Mouse (Mus musculus) testis, postnatal 14 days (tissue): ENCODE measurements around the gene Ncor2.

Experiments used
- DNase-seq: peaks from one replicate; pipeline ENCODE4 v3.0.0; 2021; ENCODE audit warnings: low spot score

Ncor2 gene

GRCm38 (mm10) chr5:125057555-125058266 lies 121.3 kb downstream of the Ncor2 start:
- DNase-seq: no peak

- DNase-seq: peak; percentile 51
Measured at GRCm38 (mm10) chr5:125056696-125057554, 122.1 kb downstream of the Ncor2 start.

GRCm38 (mm10) chr5:125056331-125056695 lies 122.7 kb downstream of the Ncor2 start:
- no peak for DNase-seq

DNA sequence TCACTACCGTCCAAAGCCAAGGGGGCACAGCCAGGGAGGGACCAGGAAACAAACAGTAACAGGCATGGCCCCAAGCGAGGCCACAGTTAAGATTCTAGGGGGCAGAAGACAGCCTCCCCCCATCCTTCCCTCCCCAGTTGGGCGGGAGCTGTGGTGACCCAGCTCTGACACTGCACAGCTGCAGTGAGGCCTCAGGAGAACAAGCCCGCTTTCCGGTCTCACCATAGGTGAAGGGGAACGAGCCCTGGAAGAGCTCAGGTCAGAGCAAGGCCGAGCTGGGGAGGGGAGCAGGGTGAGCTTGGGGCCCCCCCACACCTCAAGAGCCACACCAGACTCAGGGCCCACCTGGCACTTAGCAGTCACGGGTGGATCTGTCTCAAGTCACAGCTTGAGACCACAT lies 123.1 kb downstream of the Ncor2 start:
- DNase-seq: no peak

DNA sequence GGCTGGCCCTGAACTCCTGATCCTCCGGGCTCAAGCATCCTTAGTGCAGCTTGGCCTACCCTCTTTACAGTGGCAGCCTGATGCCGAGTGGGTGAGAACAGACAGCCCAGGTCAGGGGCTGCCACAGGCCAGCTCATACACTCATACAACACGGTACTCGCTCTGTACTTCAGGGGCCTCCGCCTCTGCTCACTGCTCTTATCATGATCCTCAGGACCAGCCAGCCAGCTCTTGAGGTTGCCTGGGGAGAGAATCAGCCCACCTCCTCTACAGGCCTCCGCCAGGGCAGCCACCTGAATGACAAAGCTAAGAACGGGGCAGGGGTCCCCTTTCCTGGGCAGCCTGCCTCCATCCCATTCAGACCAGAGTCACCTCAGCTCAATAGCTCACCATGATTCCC lies 125.4 kb downstream of the Ncor2 start:
- no peak for DNase-seq

- DNase-seq: no peak
Measured at GRCm38 (mm10) chr5:125052603-125053488, 126.2 kb downstream of the Ncor2 start.

- DNase-seq: no peak
Measured at GRCm38 (mm10) chr5:125052237-125052602, 126.8 kb downstream of the Ncor2 start.

DNA sequence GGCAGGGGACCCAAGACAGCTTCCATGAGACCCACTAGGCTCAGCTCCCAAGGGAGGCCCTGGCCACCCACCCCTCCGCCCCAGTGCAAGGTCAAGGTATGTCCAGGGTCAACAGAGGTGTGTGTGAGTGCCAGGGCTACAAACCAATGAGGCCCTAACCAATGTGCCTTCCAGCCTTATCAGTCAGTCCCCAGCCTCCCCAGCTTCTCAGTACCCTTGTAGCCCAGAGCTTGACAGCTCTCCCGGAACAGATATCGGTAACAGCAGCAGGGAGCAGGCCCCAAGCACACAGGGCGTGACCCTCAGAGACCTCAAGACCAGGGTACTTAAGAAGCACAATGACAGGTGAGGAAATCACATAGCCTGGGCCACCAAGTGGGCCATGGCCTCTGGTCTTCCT lies 129.5 kb downstream of the Ncor2 start:
- no peak for DNase-seq

DNA sequence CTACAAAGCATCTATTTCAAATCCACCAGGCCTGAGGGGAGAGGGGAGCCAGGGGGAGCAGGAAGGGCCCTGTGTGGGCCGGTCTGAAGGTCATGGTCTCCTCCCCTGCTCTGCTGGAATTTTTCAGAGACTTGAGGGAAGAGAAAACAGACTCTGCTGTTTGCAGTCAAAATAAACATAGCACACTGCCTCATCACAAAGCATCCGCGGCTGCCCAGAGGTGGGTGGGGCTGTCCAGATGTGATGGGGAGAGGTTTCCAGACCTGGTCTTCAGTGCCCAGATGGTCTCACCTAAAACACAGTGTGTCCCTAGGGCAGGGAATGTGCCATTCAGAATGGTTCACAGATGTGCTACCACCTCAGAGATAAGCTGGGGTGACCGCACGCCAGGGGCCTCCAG lies 132.6 kb downstream of the Ncor2 start:
- DNase-seq: no peak

GRCm38 (mm10) chr5:125045202-125045601 lies 133.8 kb downstream of the Ncor2 start:
- DNase-seq: no peak

DNA sequence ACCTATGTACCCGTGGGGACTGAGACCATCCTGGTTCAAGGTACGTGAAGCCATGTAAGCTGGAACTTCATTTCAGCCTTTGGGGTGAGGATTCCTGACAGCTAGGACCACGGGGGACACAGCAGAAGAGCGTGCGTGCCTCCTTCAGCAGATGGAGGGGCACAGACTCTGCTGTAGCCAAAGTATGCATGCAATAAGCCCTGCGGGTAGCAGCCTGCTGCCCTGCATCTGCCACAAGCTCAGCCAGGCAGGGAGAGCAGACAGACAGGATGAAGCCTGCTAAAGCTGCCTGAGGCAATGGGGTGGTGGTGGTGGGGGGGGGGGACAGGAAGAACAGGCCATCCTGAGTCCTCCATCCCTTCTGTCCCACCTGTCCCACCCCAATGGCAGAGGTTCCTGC lies 135.6 kb downstream of the Ncor2 start:
- DNase-seq: no peak

GRCm38 (mm10) chr5:125041578-125041977 lies 137.4 kb downstream of the Ncor2 start:
- DNase-seq: peak; percentile 81

DNA sequence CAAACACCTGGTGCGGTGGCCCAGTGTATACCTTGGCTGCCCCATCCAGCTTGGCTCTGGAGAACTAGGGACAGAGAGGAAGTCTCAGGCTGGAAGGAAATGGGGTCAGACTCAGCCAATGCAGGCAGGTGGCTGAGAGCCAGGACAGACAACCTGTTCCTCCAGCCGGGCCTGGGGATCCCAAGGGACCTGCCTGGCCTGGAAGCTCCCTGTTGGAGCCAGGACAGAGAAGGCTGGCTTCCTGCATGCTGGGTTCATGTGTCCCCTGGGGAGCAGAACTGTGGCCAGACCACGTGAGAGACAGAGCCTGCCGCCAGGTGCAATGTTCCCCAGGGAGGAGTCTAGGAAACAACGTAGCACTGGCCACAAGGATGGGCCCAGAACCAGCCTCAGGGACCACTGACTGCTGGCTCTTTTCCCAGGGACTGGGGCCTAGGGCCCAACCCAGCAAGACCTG lies 138.9 kb downstream of the Ncor2 start:
- peak; percentile 92 for DNase-seq

DNA sequence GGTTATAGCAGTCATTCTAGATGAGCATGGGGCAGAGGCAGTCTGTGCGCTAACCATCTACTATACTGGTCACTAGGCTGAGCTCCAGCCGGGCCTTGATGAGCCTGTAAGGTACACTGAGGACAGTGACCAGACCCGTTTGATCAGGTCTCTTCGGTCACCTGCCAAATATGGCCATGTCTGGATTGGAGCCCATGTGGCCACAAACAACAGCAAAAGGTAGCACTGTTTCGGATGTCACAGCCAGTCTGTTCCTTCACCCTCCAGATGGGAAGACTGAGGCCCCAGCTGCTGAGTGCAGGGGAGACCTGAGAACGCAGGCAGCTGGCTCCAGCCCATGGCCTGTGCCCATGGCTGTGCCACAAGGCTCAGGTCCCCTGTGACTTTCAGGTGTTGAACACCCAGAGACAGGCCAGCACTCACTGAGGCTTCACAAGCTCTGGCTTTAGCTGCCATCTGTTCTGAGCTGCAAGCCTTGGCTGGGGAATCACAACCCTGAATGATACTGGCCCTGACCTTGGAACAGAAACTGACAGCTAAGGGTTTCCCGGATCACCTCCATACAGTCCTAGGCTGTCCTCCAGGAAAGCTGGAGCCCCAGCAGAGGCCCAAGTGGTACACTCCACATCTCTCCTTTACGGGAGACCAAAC lies 139.5 kb downstream of the Ncor2 start:
- no peak for DNase-seq

DNA sequence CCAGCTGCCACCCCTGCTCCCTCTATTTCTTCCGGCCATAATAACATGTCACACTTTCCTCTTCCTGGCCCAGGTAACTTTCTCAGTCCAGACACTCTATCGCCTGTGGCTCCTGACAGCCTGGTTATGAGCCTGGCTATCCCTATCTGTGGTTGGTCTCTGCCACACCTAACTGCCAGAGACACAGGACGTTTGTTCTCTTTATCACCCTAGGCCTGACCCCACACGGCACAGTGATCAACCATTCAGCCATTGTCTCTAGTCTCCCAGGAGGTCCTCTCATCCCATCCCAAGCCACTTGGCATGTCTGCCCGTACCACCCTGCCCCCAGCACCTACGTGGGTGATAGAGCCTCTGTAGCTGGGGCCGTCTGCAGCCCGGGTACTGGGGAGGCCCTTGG lies 142.5 kb downstream of the Ncor2 start:
- DNase-seq: no peak

DNA sequence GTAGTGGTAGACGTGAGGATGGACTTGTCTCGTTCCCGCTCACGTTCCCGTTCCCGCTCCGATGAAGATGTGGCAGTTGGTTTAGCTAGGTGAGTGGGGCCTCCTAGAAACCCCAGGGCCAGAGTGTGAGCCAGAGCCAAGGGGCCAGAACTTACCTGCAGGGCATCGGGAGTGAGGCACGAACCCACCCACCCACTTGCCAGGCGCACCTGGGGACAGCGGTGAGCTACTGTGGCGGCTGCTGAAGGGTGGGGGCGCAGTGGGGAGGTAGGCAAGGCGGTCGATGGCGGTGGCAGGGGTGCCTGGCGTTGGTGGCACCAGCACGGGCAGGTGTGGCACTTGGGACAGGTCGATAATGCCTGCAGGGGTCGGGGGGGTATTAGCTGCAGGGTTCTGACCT lies 150.1 kb downstream of the Ncor2 start:
- DNase-seq: no peak

- DNase-seq: no peak
Measured at GRCm38 (mm10) chr5:125028371-125028770, 150.6 kb downstream of the Ncor2 start.

- no peak for DNase-seq
Measured at GRCm38 (mm10) chr5:125024002-125024401, 155.0 kb downstream of the Ncor2 start.

GRCm38 (mm10) chr5:125021298-125021697 lies 157.7 kb downstream of the Ncor2 start:
- no peak for DNase-seq

DNA sequence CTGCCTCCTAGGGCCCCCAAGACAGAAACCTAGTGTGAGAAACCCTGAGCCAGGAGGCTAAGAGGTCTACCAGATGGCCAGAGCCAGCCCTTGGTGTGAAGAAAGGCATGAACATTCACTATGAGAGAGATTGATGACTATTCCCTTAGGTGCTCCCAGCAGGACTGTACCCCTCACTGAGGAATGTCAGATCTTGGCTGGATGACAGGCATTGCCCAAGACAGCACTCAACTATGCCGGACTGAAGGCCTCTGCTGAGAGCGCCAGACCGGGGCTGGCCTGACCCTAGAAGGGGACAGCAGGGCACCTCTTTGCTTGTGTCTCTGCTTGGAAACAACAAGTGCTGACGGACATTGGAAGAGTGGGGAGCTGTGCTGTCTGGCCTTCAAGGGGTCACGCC lies 159.9 kb downstream of the Ncor2 start:
- DNase-seq: no peak

DNA sequence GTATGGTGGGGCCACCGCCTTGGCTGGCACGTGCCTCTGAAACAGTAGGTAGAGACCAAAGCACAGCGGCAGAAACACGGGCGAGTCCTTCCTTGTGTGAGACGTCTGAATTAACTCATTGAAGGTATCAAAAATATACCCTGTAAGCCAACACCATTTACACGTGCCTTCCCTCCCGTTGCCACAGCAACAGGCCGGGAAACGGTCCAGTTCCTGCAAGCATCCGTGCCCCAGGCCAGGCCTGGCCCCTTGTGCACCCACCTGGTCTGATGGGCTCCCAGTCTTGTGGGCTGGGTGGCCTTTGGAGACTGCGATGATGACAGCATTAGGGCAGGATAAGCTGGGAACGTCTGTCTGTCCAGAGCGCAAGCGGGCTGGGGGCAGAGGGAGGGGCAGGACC lies 161.7 kb downstream of the Ncor2 start:
- no peak for DNase-seq
